Mouse (Mus musculus) kidney, postnatal 0 days (tissue): ENCODE data around the gene Mospd1. TPM values are rescaled to one million over a fixed set of nuclear protein-coding genes. Genes with fewer than 3 reads are reported as not detected.

Source experiments
- ATAC-seq: fragments of 200-750 bp; cut with Nextera tagmentation; replicated peaks from 2 replicates; pipeline ENCODE4 v1.8.0; 2017; ENCODE audit warnings: low read depth, moderate number of reproducible peaks, moderate TSS enrichment, moderate library complexity; ENCODE audit not compliant: low FRiP score
- DNase-seq: peaks from one replicate; pipeline ENCODE4 v3.0.0-alpha.2; 2016; ENCODE audit warnings: low spot score
- H3K27ac ChIP-seq: fragments of 300-500 bp; sonication (generic); 2 replicates; pipeline ENCODE4 v1.5.1; 2014; ENCODE audit warnings: mild to moderate bottlenecking
- H3K27me3 ChIP-seq: fragments of 300-500 bp; sonication (generic); 2 replicates; pipeline ENCODE4 v1.6.1; 2014; ENCODE audit warnings: low read length, mixed read lengths; ENCODE audit not compliant: insufficient read depth
- H3K36me3 ChIP-seq: fragments of 300-500 bp; sonication (generic); 2 replicates; pipeline ENCODE4 v1.6.1; 2014; ENCODE audit warnings: low read length, mixed read lengths; ENCODE audit not compliant: insufficient read depth
- H3K4me1 ChIP-seq: fragments of 300-500 bp; sonication (generic); replicated peaks from 2 replicates; pipeline ENCODE4 v1.6.1; 2014; ENCODE audit warnings: antibody characterized with exemption, low read length, mixed read lengths; ENCODE audit not compliant: insufficient read depth
- H3K4me2 ChIP-seq: fragments of 300-500 bp; sonication (generic); 2 replicates; pipeline ENCODE4 v1.6.1; 2014; ENCODE audit warnings: mild to moderate bottlenecking, low read length, moderate library complexity, mixed read lengths
- H3K4me3 ChIP-seq: fragments of 300-500 bp; sonication (generic); replicated peaks from 2 replicates; pipeline ENCODE4 v1.5.1; 2014; ENCODE audit warnings: low read depth, low read length
- H3K9ac ChIP-seq: fragments of 300-500 bp; sonication (generic); 2 replicates; pipeline ENCODE4 v1.6.1; 2014; ENCODE audit warnings: low read depth, low read length
- H3K9me3 ChIP-seq: fragments of 300-500 bp; sonication (generic); replicated peaks from 2 replicates; pipeline ENCODE4 v1.6.1; 2016; ENCODE audit warnings: low read length, inconsistent platforms, mixed read lengths
- CTCF ChIP-seq: IDR thresholded peaks from 2 replicates; pipeline ENCODE4 v1.5.1; 2016; ENCODE audit warnings: antibody characterized with exemption, low read depth, mild to moderate bottlenecking, moderate library complexity
- WGBS: fragments of 180-500 bp; shearing (Covaris S2); extraction: QIAGEN DNeasy Blood & Tissue Kit; methylation state at CpG from one replicate; pipeline ENCODE4 v1.1.7; 2014; 5-methylcytosine and 5-hydroxymethylcytosine counted together
- polyA plus RNA-seq: library from polyadenylated mRNA; unstranded; fragments of >200 nt; fragmentation: Nextera tagmentation; extraction: Ambion mirVana; gene quantifications from 2 replicates; pipeline ENCODE4 v1.2.1, GENCODE M21; 2015

Gene Mospd1
- polyA plus RNA-seq, 1 experiment from 2014 or later, result 46.8 TPM

GRCm38 (mm10) chrX:53341531-53341930, 28.8 kb downstream of the Mospd1 start:
- peak; percentile 32 for DNase-seq
- Histone ChIP-seq H3K27ac (no peak overlapping the region), H3K4me3 (no peak overlapping the region), H3K27me3 (no peaks in the 10 kb centered on the region), H3K4me1 (no peaks in the 10 kb centered on the region), H3K9ac (no peak overlapping the region), H3K9me3 (no peaks in the 10 kb centered on the region), H3K36me3 (no peaks in the 10 kb centered on the region), H3K4me2 (no peak overlapping the region)
- peak; percentile 74 for TF ChIP-seq CTCF
- no peak for ATAC-seq
- 67% methylated on average over 2 of the region's 2 CpGs for WGBS

- H3K27me3 ChIP-seq, result no peaks in the 10 kb centered on the region
- peak; percentile 56 for TF ChIP-seq CTCF
- H3K27ac ChIP-seq, result no peak overlapping the region
- H3K4me2 ChIP-seq, result no peak overlapping the region
- DNase-seq (peak; percentile 27), ATAC-seq (no peak)
- no peak overlapping the region for H3K4me3 ChIP-seq
- no peaks in the 10 kb centered on the region for H3K36me3 ChIP-seq
- H3K9ac ChIP-seq, result no peak overlapping the region
- no peaks in the 10 kb centered on the region for H3K9me3 ChIP-seq
- no peaks in the 10 kb centered on the region for H3K4me1 ChIP-seq
These were observed 32.9 kb downstream of the Mospd1 start for GRCm38 (mm10) chrX:53337355-53337754.

GRCm38 (mm10) chrX:53330396-53330795, 39.9 kb downstream of the Mospd1 start:
- H3K4me2 ChIP-seq, result no peak overlapping the region
- H3K27ac ChIP-seq, result no peak overlapping the region
- H3K4me1 ChIP-seq, result no peaks in the 10 kb centered on the region
- H3K36me3 ChIP-seq, result no peaks in the 10 kb centered on the region
- WGBS, result 88% methylated on average over 4 of the region's 4 CpGs
- no peak for ATAC-seq
- H3K4me3 ChIP-seq, result no peak overlapping the region
- DNase-seq, result no peak
- no peaks in the 10 kb centered on the region for H3K27me3 ChIP-seq
- H3K9me3 ChIP-seq, result no peaks in the 10 kb centered on the region
- TF ChIP-seq CTCF, result no peak
- H3K9ac ChIP-seq, result no peak overlapping the region

DNA sequence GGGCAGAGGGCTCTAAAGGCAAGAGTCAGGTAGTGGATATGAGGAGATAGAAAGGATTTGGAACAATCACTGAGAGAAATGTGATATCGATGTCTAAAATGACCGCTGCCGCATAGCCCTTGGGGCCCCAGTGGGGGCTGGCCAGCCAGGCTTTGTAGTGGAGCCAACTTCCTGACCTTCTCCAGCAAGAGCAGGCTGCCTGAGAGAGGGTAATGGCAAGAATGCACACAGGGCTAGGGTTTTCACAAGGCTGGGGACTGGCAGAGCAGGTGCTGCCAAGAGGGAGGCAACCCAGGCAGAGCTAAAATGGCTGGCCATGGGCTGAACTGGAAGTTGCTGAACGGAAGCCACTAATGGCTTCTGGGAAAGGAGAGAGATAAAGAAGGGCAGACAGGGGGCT, 49.2 kb downstream of the Mospd1 start:
- 56% methylated on average over 4 of the region's 4 CpGs for WGBS
- TF ChIP-seq CTCF, result no peak
- ATAC-seq (no peak), DNase-seq (no peak)
- Histone ChIP-seq H3K27me3 (no peaks in the 10 kb centered on the region), H3K4me3 (no peak overlapping the region), H3K4me1 (no peaks in the 10 kb centered on the region), H3K36me3 (no peaks in the 10 kb centered on the region), H3K27ac (no peak overlapping the region), H3K9ac (no peak overlapping the region), H3K9me3 (no peaks in the 10 kb centered on the region), H3K4me2 (no peak overlapping the region)

DNA sequence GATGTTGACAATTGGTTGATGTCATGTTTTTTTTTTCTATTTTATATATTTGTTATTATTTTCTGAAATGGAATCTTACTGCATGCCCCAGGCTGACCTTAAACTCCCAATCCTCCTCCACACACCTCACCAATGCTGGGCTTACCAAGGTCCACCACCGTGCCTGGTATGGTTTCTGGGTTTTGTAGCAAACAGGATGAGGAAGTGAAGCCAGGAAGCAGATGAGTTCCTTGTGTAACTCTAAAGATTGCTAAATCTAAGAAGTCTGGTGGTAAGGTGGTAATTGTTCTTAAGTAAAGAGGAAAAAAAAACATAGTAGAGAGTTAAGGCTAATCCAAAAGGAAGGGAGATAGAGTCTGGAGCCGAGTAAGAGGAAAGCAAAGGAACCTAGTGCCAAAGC, 49.7 kb downstream of the Mospd1 start:
- Histone ChIP-seq H3K27ac (no peak overlapping the region), H3K36me3 (no peaks in the 10 kb centered on the region), H3K27me3 (no peaks in the 10 kb centered on the region), H3K4me2 (no peak overlapping the region), H3K4me1 (no peaks in the 10 kb centered on the region), H3K9ac (no peak overlapping the region), H3K9me3 (no peaks in the 10 kb centered on the region), H3K4me3 (no peak overlapping the region)
- no peak for TF ChIP-seq CTCF
- no peak for DNase-seq
- no peak for ATAC-seq
- WGBS, result 40% methylated on average over 2 of the region's 2 CpGs

Other genes with a start within 250 kb of the Mospd1 start
- gene Plac1, start 130.4 kb downstream of the Mospd1 start, polyA plus RNA-seq, result 2.2 and 2.9 TPM in 2 replicates
- gene Fam122b, start 100.7 kb downstream of the Mospd1 start, polyA plus RNA-seq, result 5.3 TPM in 2 replicates
- not detected in 2 replicates for gene Fam122c, start 97.1 kb downstream of the Mospd1 start, polyA plus RNA-seq
- gene Etd, start 64.4 kb upstream of the Mospd1 start, polyA plus RNA-seq, result not detected in 2 replicates
- 70.2 and 71.8 TPM in 2 replicates for gene Rtl8c, start 237.5 kb upstream of the Mospd1 start, polyA plus RNA-seq
- gene Gm14597, start 238.5 kb upstream of the Mospd1 start, polyA plus RNA-seq, result not detected in 2 replicates